Mouse (Mus musculus) midbrain, postnatal 0 days (tissue): ENCODE results near the gene Atp6v0a1. TPM values are rescaled to one million over a fixed set of nuclear protein-coding genes. Genes with fewer than 3 reads are reported as not detected.

ENCODE experiments used
- ATAC-seq: fragments of 200-750 bp; cut with Nextera tagmentation; 2 replicates; pipeline ENCODE4 v1.8.0; 2017; ENCODE audit warnings: moderate number of reproducible peaks, mild to moderate bottlenecking, moderate TSS enrichment, moderate library complexity; ENCODE audit not compliant: low FRiP score
- DNase-seq: peaks from one replicate; pipeline ENCODE4 v3.0.0-alpha.2; 2015; ENCODE audit warnings: low spot score
- H3K27ac ChIP-seq: fragments of 300-500 bp; sonication (generic); 2 replicates; pipeline ENCODE4 v1.5.1; 2014; ENCODE audit warnings: low read depth, mild to moderate bottlenecking, low read length, mixed read lengths
- H3K27me3 ChIP-seq: fragments of 300-500 bp; sonication (generic); 2 replicates; pipeline ENCODE4 v1.6.1; 2014; ENCODE audit warnings: low read length, control low read depth, mixed read lengths; ENCODE audit not compliant: insufficient read depth
- H3K36me3 ChIP-seq: fragments of 300-500 bp; sonication (generic); 2 replicates; pipeline ENCODE4 v1.6.1; 2014; ENCODE audit warnings: low read length, control low read depth, mixed read lengths; ENCODE audit not compliant: insufficient read depth
- H3K4me1 ChIP-seq: fragments of 300-500 bp; sonication (generic); 2 replicates; pipeline ENCODE4 v1.6.1; 2014; ENCODE audit warnings: mild to moderate bottlenecking, control low read depth, antibody characterized with exemption, low read length, mixed read lengths; ENCODE audit not compliant: insufficient read depth
- H3K4me2 ChIP-seq: fragments of 300-500 bp; sonication (generic); 2 replicates; pipeline ENCODE4 v1.6.1; 2014; ENCODE audit warnings: low read depth, mild to moderate bottlenecking, low read length, mixed read lengths; ENCODE audit not compliant: poor library complexity, severe bottlenecking
- H3K4me3 ChIP-seq: fragments of 300-500 bp; sonication (generic); 2 replicates; pipeline ENCODE4 v1.5.1; 2014; ENCODE audit warnings: low read depth, mild to moderate bottlenecking, low read length, moderate library complexity
- H3K9ac ChIP-seq: fragments of 300-500 bp; sonication (generic); replicated peaks from 2 replicates; pipeline ENCODE4 v1.6.1; 2014; ENCODE audit warnings: mild to moderate bottlenecking, low read length, moderate library complexity, mixed read lengths; ENCODE audit not compliant: poor library complexity, severe bottlenecking
- H3K9me3 ChIP-seq: fragments of 300-500 bp; sonication (generic); 2 replicates; pipeline ENCODE4 v1.6.1; 2016; ENCODE audit warnings: low read length, control low read depth
- CTCF ChIP-seq: IDR thresholded peaks from 2 replicates; pipeline ENCODE4 v1.5.1; 2016; ENCODE audit warnings: antibody characterized with exemption, mild to moderate bottlenecking
- WGBS: fragments of 180-500 bp; shearing (Covaris S2); extraction: QIAGEN DNeasy Blood & Tissue Kit; methylation state at CpG from one replicate; pipeline ENCODE4 v1.1.7; 2014; 5-methylcytosine and 5-hydroxymethylcytosine counted together
- polyA plus RNA-seq: library from polyadenylated mRNA; unstranded; fragments of >200 nt; fragmentation: Nextera tagmentation; extraction: Ambion mirVana; gene quantifications from 2 replicates; pipeline ENCODE4 v1.2.1, GENCODE M21; 2015
- total RNA-seq: library from RNA; depleted of rRNA; stranded (reverse); fragments of >200 nt; gene quantifications from 2 replicates; pipeline ENCODE4 v1.2.3, GENCODE M21; 2014

Gene Atp6v0a1
- total and polyA plus RNA-seq, 2 experiments from 2014 or later, result 204 to 242 TPM

DNA sequence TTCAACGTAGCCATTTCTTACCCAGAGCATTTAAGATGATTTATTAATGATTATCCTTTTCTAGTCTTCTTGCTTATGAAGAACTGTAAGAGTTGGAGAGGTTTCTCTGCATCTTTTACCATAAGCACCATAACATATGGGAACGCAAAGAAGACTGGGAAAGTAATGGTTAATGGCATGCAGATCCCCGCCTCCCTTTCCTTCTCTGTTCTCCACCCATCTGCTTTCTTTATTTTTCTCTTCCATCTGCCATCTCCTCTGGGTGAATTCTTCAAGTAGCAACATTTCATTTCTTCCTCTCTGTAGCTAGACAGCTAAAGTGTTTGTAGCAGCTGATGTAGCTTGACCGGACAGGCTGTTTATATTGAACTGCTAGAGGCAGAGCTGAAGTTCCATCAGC lies 14.7 kb downstream of the Atp6v0a1 start:
- no peak overlapping the region for H3K27ac ChIP-seq
- no peaks in the 10 kb centered on the region for H3K9me3 ChIP-seq
- TF ChIP-seq CTCF, result no peak
- H3K9ac ChIP-seq, result no peak overlapping the region
- H3K4me2 ChIP-seq, result no peak overlapping the region
- H3K36me3 ChIP-seq, result peaks cover 66% of the 10 kb centered on the region
- H3K4me1 ChIP-seq, result no peaks in the 10 kb centered on the region
- WGBS, result 93% methylated on average over 4 of the region's 4 CpGs
- no peak overlapping the region for H3K4me3 ChIP-seq
- no peaks in the 10 kb centered on the region for H3K27me3 ChIP-seq
- no peak for ATAC-seq
- DNase-seq, result no peak

DNA sequence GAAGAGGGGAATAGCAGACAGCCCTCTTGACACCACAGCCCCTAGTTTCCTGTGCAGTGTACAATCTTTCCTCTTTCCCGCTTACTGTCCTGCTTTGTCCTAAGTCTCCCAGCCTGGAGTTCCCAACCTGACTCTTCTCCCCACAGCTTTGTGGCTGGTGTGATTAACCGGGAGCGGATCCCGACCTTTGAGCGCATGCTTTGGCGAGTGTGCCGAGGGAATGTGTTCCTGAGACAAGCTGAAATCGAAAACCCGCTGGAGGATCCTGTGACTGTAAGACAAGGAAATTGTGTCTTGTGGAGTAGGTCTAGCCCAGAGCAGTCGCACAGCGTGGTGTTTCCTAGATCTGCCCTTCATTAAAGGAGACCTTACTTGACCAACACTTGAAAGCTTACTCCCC lies 17.9 kb downstream of the Atp6v0a1 start:
- no peak overlapping the region for H3K27ac ChIP-seq
- peaks cover 65% of the 10 kb centered on the region for H3K36me3 ChIP-seq
- H3K9ac ChIP-seq, result no peak overlapping the region
- WGBS, result 91% methylated on average over 11 of the region's 11 CpGs
- no peaks in the 10 kb centered on the region for H3K4me1 ChIP-seq
- no peak for DNase-seq
- H3K27me3 ChIP-seq, result no peaks in the 10 kb centered on the region
- no peak overlapping the region for H3K4me2 ChIP-seq
- H3K9me3 ChIP-seq, result no peaks in the 10 kb centered on the region
- H3K4me3 ChIP-seq, result no peak overlapping the region
- no peak for ATAC-seq
- TF ChIP-seq CTCF, result no peak

DNA sequence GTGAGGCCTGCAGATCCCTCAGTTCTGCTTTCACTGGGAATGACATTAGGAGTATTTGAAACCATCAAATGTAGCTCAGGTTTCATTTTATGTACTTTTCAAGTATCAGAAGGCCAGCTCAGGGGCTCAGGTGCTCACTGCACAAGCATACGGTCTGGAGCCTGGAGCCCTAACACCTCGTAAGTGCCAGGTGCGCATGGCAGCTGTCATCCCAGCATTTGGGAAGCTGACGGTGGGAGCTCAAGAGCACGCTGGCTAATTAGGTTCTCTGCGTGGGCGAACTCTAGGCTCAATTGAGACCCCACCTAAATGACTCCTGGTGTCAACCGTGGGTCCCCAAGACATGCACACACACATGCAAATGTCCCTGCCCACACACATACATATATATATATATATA lies 20.1 kb downstream of the Atp6v0a1 start:
- Histone ChIP-seq H3K4me2 (no peak overlapping the region), H3K9ac (no peak overlapping the region), H3K4me1 (no peaks in the 10 kb centered on the region), H3K27ac (no peak overlapping the region), H3K4me3 (no peak overlapping the region), H3K9me3 (no peaks in the 10 kb centered on the region), H3K27me3 (no peaks in the 10 kb centered on the region), H3K36me3 (peaks cover 67% of the 10 kb centered on the region)
- no peak for ATAC-seq
- no peak for TF ChIP-seq CTCF
- no peak for DNase-seq
- 96% methylated on average over 8 of the region's 8 CpGs for WGBS

DNA sequence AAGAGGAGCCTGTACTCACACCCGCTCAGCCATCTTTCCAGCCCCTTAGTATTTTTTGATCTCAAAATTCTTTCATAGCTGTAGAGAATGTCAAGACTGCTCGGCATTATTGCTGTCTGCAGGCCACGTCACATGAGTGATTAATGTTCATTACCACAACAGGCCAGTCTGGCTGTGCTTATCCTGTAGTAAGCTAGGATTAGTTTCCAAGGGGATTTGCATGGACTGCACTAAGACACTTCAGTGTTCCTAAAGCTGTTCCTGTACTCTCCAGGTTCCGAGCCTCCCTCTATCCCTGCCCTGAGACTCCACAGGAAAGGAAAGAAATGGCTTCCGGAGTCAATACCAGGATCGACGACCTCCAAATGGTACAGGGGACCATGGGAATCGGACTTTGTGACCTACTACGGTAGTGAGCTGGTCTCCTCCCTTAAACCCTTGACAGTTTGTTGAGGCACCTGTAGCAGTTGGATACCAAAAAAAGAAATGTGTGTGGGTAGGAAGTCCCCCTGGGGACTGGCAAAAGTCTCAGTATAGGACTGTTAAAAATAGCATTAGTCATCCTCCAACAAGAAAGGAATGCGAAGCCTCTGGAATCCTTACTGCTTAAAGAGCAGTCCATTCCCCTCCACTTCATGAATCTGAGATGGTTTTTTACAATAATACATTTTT lies 21.0 kb downstream of the Atp6v0a1 start:
- Histone ChIP-seq H3K4me3 (no peak overlapping the region), H3K4me2 (no peak overlapping the region), H3K27ac (no peak overlapping the region), H3K27me3 (no peaks in the 10 kb centered on the region), H3K36me3 (peaks cover 73% of the 10 kb centered on the region), H3K9me3 (no peaks in the 10 kb centered on the region), H3K4me1 (no peaks in the 10 kb centered on the region), H3K9ac (no peak overlapping the region)
- ATAC-seq (no peak), DNase-seq (no peak)
- TF ChIP-seq CTCF, result no peak
- 82% methylated on average over 10 of the region's 10 CpGs for WGBS

DNA sequence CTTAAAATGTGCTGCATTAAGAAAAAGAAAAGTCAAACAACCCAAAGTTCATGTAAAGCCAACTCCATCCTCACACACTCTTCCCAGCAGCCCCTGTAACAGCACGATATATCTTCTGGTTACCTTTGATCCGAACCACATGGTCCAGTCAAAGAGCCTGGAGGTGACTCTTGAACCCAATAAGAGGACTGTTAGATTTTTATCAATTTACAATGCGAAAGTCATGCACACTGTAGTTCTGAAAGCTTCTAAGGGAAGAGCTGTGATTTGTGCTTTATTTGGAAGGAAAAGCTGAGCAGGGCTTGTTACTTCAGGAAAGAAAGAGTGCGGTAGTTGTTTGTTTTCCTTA lies 21.5 kb downstream of the Atp6v0a1 start:
- ATAC-seq, result no peak
- H3K9ac ChIP-seq, result no peak overlapping the region
- H3K4me1 ChIP-seq, result no peaks in the 10 kb centered on the region
- H3K4me2 ChIP-seq, result no peak overlapping the region
- DNase-seq, result no peak
- no peak overlapping the region for H3K27ac ChIP-seq
- H3K4me3 ChIP-seq, result no peak overlapping the region
- 92% methylated on average over 4 of the region's 4 CpGs for WGBS
- no peaks in the 10 kb centered on the region for H3K9me3 ChIP-seq
- TF ChIP-seq CTCF, result no peak
- peaks cover 75% of the 10 kb centered on the region for H3K36me3 ChIP-seq
- H3K27me3 ChIP-seq, result no peaks in the 10 kb centered on the region

DNA sequence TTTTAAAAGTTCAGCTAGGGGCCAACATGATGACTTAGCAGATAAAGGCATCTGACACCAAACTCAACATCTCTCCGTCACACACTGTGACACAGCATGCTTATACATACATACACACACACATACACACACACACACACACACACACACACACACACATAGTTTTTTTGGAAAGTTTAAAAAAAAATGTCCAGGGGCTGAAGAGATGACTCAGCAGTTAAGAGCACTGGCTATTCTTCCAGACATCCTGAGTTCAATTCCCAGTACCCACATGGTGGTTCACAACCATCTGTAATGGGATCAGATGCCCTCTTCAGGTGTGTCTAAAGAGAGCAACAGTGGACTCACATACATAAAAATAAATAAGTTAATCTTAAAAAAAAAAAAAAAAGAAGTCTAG lies 22.2 kb downstream of the Atp6v0a1 start:
- ATAC-seq (no peak), DNase-seq (no peak)
- H3K36me3 ChIP-seq, result peaks cover 75% of the 10 kb centered on the region

More for the DNA sequence above, 22.2 kb downstream of the Atp6v0a1 start:
- WGBS, result 95% methylated on average over 1 of the region's 1 CpGs
- H3K27me3 ChIP-seq, result no peaks in the 10 kb centered on the region
- no peaks in the 10 kb centered on the region for H3K9me3 ChIP-seq
- TF ChIP-seq CTCF, result no peak
- H3K27ac ChIP-seq, result no peak overlapping the region
- no peak overlapping the region for H3K4me2 ChIP-seq
- no peak overlapping the region for H3K9ac ChIP-seq
- no peaks in the 10 kb centered on the region for H3K4me1 ChIP-seq
- H3K4me3 ChIP-seq, result no peak overlapping the region
